Mouse (Mus musculus) induced T-regulatory cell, adult 2 months (primary cell): ENCODE results near the gene A930033H14Rik.

ENCODE experiments used
- DNase-seq: peaks from one replicate; pipeline ENCODE4 v3.0.0-alpha.2; 2012; ENCODE audit warnings: low read depth

The A930033H14Rik gene

DNA sequence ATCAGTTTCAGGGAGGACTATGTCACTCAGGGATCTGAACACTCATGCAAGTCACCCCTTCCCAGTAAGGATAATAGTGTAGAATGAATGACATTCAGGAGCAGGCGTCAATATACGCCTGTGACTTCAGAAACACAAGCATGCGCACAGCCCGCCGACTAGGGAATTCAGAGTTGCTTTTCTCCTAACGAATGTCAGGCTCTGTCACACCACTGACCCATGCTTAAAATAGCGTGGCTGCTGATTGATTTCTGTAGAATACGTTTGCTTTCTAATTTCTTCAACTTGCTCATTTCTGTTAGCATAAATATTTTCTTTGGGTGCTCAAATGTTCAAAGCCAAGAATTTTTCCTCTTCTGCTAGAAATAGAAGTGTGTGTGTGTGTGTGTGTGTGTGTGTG, 13.1 kb upstream of the A930033H14Rik start:
- no peak for DNase-seq

DNA sequence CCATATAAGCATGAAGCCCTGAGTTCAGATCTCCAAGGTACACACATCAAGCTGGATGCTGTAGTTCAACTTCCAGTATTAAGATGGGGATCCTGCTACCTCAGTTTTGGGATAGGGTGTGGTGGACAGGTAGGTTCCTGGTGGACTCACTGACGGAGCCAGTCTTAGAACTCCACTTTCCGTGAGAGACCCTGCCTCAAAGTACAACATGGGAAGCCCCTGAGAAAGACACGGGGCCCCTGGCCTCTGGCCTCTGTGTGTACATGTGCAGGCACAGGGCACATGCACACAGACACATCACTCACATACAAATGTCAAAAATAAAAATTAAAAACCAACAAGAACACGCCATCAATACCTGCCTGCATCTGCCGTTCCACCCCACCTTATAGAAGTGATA, 12.6 kb upstream of the A930033H14Rik start:
- no peak for DNase-seq

DNA sequence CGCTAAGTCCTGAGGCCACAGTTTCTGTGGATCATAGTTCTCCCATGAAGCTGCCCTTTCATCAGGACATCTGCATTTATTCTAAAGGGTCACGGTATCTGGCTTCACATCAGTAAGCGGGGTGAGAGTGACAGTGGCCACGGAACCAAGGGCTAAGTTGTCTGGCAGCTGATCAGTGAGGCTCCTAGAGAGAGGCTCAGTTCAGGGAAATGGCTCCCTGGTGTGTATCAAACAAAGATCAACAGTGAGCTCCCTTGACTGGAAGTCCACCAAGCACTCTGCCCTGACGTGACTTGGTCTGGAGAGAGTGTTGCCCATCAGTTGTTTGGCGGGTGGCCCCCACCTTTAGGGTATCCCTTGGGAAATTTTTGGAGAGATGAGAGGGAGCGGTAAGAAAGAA, 11.4 kb upstream of the A930033H14Rik start:
- DNase-seq = no peak

DNA sequence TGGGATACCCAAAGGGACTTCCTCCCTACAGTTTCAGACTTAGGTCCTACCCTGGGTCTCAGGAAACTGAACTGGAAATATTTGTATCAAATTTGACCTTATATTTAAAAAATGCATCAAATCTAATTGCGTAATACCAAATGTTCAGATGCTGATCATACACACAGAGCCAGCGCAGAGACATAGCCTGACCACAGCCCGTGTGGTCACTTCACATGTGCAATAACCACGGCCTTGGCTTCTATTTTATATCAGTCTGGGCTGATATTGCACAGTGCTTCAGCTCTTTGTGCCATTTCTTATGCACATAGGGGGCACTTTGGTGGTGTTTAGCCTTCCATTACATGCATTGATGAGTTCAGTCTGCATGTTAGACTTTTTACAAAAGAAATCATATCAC, 10.3 kb upstream of the A930033H14Rik start:
- no peak for DNase-seq

DNA sequence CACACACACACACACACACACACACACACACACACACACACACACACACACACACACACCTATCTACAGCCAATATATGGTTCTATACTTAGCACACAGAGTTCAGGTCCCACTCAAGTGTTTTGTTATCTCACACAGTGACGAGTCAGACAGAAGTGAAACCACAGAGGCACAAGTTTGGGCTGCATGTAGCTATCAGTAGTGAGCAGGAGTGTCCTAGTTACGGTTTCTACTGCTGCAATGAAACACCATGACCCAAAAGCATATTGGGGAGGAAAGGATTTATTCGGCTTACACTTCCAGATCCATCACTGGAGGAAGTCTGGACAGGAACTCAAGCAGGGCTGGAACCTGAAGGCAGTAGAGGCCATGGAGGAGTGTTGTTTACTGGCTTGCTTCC, 9.1 kb upstream of the A930033H14Rik start:
- no peak for DNase-seq

DNA sequence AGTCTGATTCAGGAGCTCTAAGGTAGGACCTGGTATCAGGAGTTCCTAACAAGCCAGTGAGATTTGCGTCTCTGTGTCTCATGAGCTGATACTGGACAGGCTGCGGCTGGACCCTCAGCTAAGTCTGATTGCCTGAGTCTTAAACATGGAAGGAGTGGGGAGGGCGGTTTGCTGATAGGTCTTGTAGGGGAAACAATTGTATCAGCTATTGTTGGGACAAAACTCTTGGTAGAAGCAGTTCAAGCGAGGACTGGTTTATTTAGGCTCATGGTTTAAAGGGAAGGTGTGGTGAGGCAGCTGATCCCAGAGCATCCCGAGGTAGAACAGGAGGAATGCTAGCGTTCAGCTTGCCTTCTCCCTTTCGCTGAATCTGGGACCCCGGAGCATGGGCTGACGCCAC, 8.2 kb upstream of the A930033H14Rik start:
- DNase-seq = no peak

DNA sequence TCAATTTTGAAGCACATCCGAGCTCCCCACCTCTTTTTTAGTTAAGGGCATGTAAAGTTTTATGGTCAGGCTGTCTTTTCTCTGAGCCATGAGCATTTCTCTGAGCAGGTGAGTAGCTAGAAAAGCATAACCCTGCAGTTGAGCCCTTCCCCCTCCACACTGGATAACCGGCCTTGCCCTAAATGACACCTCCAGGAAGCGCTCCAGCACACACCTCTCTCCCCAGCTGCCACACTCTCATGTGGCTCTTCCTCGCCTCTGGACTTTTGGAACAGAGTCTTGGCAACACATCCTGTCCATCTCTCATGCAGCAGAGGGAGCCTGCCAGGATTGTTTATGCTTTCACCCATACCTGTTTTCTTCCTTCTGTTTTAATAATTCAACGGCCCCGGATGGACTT, 7.4 kb upstream of the A930033H14Rik start:
- no peak for DNase-seq

DNA sequence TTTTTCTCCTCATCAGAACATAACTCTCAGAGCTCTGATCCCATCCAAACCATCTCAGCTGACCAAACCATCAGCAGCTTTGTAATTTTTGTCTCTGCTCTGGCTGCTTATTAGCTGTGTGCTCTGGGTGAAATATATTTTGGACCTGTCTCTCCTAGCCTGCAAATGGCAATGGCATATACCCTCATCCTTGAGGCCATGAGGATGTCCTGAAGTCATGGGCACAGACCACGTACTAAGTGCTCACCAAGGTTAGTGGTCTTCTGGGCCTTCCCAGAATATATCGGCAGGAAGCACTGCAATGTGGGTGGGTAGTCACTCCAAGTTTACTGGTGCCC, 6.4 kb upstream of the A930033H14Rik start:
- DNase-seq = no peak

DNA sequence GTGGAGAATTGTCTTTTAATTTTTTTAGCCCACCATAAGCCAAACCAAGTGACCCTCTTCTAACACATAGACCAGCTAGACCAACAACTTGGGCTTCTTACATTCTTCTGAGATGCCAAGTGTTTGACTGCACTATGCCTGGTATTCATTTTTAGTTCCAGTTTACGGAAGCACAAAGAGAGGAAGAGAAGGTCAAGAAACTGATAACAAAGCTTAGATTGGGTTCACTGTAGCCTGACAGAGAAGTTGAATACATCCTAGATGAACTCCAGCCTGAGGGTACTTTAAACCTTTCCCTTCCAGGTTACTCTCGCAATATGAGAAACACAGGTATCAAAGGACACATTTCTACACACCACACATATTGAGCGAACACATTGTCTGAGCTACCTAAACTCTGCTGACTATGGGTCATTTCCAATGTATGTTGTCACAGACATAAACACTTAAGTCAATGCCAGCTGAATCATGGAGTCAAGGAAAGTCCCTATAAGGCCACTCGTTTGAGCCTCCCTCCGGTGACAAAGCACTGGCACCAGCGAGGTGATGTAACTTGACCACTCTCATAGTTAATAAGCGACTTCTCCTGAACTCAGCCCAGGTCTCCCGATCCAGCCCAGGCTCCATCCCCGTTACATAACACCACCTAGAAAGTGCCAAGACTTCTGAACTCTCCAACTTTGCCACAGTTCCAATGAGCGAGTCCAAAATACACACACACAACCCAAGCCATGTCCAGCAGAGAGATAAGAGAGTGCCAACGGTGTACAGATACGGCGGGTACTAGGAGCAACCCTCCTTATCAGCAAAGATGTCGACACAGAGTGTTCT, 5.8 kb upstream of the A930033H14Rik start:
- DNase-seq = no peak

DNA sequence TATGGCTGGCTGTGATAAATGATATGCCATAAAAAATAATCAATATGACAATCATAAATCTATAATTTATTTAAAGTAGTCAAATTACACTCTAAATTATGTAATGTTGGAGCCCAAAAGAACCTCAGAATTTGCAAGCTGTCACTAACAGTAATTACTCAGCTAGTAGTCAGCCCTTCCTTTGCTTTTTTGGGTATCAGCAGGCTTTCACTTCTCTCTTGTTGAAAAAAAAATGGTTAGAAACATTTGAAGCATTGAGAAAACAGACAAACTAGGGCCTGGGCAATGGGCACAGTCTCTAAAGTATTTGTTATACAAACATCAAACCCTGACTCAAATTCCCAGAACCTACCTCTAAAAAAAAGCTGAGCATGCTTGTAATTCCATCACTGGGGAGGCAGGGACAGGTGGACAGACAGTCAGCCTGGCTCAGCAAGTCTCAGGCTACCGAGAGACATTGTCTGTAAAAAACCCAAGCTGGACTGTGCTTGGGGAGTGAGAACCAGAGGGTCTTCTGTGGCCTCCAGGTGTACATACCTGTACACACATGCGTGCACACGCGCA, 4.3 kb upstream of the A930033H14Rik start:
- DNase-seq = no peak

DNA sequence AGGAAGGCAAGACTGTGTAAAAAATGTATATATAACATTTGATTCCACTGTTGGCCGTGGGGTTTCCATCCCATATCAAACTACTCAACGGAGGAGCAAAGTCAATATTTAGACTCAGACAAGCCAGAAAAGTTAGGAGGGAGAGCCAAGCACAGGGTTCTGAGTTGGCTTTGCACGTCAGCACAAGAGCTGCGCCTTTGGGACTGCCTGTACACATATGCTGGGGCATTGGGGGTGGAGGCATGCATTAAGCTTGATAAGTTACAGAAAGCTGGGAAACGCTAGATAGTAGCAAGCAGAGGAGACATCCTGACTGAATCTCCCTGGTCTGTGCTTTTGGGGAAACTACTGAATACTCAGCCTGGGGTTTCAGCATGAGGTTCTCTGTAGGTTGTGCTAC, 1.1 kb upstream of the A930033H14Rik start:
- no peak for DNase-seq

DNA sequence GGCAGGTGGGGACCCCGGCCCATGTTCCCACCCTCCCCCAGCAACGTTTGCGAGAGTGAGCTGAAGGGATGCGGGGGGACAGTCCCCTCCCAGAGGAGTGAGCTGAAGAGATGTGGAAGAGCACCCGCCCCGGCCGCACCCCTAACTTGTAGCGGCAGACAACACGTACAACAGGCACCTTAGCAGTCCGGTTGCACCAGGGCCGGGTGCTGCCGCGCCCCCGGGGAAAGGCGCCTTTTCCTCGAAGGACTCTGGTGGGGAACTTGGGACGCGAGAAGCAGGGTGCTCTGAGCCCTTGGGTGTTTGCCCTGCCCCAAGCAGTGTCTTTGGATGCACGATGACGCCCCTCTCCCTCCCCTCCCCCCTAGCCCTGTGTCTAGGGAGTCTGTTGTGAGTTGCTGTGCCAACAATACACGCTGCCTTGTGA, 566 bp upstream of the A930033H14Rik start:
- no peak for DNase-seq

DNA sequence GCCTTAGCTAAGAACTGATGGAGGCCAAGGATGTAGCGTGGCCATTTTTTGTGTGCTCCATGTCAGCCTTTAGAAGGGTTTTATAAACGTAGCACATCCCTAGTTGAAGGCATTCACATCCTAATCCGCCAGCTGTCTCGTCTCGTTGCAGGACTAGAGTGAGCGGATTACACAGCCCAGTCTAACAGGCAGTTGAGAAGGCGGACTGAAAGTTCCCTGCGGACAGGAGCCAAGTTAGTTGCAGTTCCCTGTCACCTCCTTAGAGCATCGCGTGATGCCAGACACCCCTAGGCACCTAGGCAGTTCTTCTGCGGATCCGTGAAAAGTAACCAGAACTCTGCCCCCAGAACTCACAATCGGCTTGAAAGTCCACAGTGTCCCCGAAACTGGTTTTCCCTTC, 922 bp downstream of the A930033H14Rik start:
- DNase-seq = no peak

DNA sequence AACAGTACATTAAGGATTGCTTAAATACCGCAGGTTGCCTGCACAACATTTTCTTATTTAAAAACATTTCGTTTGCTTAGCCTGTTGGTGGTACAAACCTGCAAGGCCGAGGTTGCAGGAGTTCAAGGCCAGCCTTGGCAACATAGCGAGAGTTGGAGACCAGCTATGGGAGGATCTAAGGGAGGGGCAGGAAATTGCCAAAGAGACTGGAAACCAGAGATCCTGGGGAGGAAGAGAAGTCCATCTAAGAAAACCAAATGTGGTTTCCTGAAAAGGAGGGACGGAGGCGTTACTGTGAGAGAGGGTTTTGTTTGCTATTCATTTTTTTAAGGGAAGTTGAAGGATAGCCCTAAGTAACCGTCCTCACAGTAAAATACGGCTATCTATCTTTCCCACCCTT, 1.3 kb downstream of the A930033H14Rik start:
- no peak for DNase-seq

DNA sequence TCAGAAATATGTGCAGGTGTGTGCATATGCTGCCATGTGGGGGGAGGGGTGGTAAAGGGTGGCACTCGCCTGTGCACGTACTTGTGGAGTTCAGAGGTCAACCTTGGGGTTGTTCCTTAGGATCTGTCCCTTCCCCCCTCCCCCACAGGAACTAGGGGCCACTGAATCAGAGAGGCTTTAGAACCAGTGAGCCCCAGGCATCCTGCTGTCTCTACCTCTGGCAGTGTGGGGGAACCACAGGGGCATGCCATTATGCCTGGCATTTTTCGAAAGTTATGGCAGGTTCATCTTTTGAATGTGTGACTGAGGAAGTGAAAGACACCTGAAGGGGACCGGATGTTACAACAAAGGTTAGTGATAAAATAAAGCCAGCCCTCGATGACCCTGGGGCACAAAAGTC, 2.2 kb downstream of the A930033H14Rik start:
- no peak for DNase-seq

DNA sequence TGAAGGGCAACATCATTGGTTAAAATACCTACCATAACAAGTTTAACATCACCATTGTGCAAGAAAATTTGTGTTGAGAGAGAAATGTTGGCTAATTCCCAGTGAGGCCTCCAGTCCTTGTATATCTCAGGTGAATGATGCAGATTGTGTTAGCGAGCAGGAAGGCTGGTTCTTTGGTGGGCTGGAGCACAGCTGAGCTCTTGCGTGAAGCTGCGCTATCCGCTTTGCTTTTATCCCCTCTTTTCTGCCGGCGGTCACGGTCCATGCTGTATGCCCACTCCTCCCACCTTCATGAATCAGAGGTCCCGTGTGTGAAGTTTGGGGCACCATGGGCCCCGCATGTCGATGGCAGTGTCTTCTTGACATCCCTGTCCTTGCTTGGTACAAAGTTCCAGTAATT, 2.9 kb downstream of the A930033H14Rik start:
- no peak for DNase-seq

DNA sequence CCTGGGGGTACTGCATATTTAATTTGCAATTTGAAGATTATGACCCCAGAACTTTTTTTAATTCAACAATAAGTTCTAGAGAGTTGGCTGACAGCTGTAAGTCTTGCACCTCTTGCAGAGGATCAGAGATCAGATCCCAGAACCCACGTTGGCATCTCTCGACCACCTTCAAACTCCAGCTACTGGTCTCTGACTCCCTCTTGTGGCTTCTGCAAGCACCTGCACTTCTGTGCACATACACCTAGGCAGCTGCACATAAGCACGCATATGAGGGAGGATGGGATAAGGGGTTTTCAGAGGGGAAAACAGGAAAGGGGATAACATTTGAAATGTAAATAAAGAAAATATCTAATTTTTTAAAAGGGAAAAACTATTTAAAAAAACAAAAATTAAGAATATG, 4.2 kb downstream of the A930033H14Rik start:
- DNase-seq = no peak

DNA sequence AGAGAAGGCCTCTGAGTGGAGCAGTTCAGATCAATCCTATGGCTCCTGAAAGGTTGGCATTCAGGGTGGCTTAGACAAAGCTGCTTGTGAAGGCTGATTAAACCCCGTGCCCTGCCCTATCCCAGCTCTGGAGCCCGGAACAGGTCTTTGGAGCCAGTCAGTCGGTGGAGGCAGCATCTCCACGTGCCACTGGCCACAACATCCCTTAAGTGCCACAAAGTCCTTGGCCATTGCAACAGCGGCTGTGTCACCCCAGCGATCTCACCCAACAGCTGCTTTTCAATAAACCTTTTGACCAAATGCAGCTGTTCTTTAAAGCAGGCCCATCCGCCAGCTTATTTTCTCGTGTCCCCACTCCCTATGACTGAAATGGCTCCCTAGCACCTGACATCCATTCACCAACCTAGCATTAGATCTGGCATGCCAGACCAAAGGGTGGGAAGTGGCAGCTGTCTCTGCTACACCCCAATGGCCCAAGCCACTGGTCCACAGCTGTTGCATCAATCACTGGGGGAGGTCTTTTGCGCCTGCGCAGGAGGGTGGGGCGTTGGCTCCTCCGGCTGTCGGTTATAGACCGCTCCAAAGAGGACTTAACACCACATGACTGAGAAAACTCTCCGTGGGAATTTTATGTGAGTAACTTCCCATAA, 4.8 kb downstream of the A930033H14Rik start:
- no peak for DNase-seq

DNA sequence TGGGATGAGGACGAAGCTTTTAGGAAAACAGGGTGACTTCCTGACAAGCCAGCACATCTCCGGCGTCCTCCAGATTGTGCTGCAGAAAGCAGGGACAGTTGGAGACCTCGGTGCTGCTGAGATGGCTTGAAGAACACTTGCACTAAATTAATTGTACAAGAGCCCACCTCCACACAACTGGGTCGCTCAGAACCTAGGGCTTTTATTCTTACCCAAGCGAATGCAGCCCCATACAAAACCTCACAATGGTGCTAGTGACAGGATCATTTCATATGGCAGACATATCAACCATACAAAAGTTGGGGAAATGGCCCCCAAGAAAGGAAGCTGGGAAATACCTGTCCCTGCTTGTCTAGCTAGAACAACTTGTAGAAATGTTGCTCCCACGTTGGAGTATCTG, 5.4 kb downstream of the A930033H14Rik start:
- no peak for DNase-seq

DNA sequence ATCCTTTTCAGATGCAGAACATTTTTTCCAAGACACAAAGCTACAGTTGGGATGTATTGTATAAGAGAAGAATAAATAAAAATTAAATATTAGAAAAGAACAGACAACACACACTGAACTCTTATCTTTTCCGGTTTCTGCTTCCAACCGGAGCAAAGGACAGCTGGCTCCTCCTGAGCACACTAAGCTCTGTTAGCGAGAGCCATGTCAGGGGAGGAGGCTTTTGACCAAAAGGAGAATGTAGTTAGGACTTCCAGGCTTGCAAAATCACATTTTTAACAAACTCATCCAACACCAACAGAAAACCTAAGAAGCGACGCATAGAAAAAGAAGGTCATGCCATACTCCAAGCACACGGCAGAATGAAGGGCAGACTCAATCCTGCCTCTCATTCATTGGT, 6.8 kb downstream of the A930033H14Rik start:
- no peak for DNase-seq

DNA sequence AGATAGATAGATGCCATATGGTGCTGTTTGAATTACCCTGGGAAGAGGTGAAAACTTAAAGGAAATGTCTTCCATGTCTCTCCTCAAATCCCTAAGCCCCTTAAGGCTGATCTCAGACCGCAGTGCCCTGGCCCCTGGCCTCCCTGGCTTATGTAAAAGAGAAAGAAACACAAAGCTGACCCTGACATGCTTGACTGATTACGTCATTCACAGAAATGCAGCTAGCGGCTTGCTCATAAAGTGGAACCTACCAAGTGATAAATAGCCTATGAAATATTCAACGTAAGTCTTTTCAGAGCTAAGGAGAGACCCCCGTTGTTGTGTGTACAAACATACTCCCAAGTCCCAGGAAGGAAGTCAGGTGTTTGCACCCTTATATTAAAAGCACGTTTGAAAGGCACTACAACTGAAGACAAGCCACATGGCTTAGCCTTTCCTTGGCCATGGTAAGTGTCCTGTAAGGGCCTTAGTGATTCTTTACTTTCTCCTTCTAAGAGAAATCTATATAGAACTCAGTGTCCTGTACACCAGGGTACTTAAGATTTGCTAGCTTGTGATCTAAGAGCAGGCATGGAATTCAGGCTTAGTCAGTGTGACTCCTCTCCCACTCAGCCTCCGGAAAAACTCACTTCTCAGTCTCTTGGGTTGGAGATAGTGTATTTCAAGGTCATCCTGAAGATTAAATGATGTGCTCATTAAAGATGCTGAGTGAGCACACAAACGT, 8.1 kb downstream of the A930033H14Rik start:
- no peak for DNase-seq

DNA sequence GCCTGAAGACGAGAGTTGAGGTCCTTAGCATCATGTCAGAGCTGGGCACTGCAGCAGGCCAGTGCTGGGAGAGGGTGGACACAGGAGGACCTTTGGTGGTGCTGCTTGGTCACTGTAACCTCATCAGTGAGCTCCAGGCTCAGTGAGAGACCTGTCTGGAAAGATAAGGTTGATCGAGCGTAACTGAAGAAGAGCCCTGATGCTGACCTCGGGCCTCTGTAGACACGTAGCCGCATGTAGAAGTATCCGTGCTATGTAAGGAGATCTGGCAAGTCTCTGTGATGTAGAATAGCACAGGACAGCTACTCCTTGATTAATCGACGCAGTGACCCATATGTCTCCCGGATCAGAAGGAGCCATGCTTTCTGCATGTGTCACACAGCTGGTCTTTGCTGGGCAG, 19.2 kb downstream of the A930033H14Rik start:
- DNase-seq = no peak

DNA sequence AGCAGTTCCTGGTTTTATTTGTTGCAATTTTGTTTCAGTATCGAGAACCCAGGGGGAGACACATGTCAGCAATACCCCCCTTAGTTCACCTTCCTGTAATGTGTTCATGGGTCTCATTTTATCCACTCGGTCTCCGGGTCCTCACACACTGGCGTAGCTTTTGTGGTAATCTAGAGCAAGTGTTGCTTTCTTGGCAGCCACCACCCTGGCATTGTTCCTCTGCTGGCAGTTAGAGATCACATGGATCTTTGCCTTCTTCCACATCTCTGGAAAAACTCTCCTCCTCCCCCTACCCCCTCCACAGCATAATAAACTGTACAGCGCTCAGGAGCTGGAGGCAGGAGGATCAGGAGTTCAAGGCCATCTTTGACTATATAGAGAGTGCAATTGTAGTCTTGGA, 20.6 kb downstream of the A930033H14Rik start:
- no peak for DNase-seq
